Mouse (Mus musculus): ENCODE data around the gene Cenph.

GRCm38 (mm10) chr13:100774704-100775103 is 995 bp downstream of the Cenph start:
- no peak for TF ChIP-seq TAL1 (IDR thresholded peaks at IDR 0.05; ENCODE audit: low read length)
- no peak for TF ChIP-seq GATA1 (IDR thresholded peaks at IDR 0.05; ENCODE audit: low read length)
